Mouse (Mus musculus) small intestine, adult 2 months (tissue): ENCODE results near the gene Fbxo17. TPM values are rescaled to one million over a fixed set of nuclear protein-coding genes. Genes with fewer than 3 reads are reported as not detected.
A peak's percentile ranks its signal among the peaks of the same experiment; 100 is the strongest.
"Not testable (repeated sequence)": the region's sequence is repeated elsewhere in the genome, so short reads cannot be mapped to it uniquely, and the experiment has no call there.

Experiments
- H3K27ac ChIP-seq: fragments of 200-500 bp; 2 replicates; pipeline ENCODE4 v1.5.1; 2012; ENCODE audit warnings: low read depth, low read length, control low read depth, inconsistent platforms; ENCODE audit not compliant: insufficient read depth
- H3K27me3 ChIP-seq: fragments of 200-500 bp; 2 replicates; pipeline ENCODE4 v1.6.1; 2012; ENCODE audit warnings: mild to moderate bottlenecking, moderate library complexity, low read length, inconsistent platforms; ENCODE audit not compliant: control insufficient read depth, insufficient read depth
- H3K36me3 ChIP-seq: fragments of 200-500 bp; 2 replicates; pipeline ENCODE4 v1.6.1; 2012; ENCODE audit warnings: mild to moderate bottlenecking, low read length, control low read depth, inconsistent platforms; ENCODE audit not compliant: control insufficient read depth, insufficient read depth
- H3K4me1 ChIP-seq: fragments of 200-500 bp; 2 replicates; pipeline ENCODE4 v1.6.1; 2012; ENCODE audit warnings: low read length, inconsistent platforms, mixed read lengths; ENCODE audit not compliant: control insufficient read depth, insufficient read depth, insufficient read length
- H3K4me3 ChIP-seq: fragments of 200-500 bp; 2 replicates; pipeline ENCODE4 v1.5.1; 2012; ENCODE audit warnings: low read depth, mild to moderate bottlenecking, control low read depth, inconsistent platforms, low read length, moderate library complexity
- CTCF ChIP-seq: fragments of 200-500 bp; IDR thresholded peaks from 2 replicates; pipeline ENCODE4 v1.5.1; 2012; ENCODE audit warnings: low read depth, mild to moderate bottlenecking, control low read depth, inconsistent platforms, low read length, moderate library complexity, mixed read lengths; ENCODE audit not compliant: insufficient replicate concordance, insufficient read length; ENCODE audit errors: extremely low read depth
- POLR2A ChIP-seq: fragments of 200-500 bp; IDR thresholded peaks from 2 replicates; pipeline ENCODE4 v1.6.1; 2012; ENCODE audit warnings: low read depth, mild to moderate bottlenecking, control low read depth, inconsistent platforms, low read length, moderate library complexity
- WGBS: fragments of 180-500 bp; shearing (Covaris S2); methylation state at CpG from one replicate; pipeline ENCODE4 v1.1.7; 2018; 5-methylcytosine and 5-hydroxymethylcytosine counted together
- polyA plus RNA-seq: library from polyadenylated mRNA; depleted of rRNA; stranded (reverse); fragments of >200 nt; gene quantifications from 2 replicates; pipeline ENCODE4 v1.2.3, GENCODE M21; 2012

Fbxo17 gene
- polyA plus RNA-seq, 1 experiment = 2.0 TPM

DNA sequence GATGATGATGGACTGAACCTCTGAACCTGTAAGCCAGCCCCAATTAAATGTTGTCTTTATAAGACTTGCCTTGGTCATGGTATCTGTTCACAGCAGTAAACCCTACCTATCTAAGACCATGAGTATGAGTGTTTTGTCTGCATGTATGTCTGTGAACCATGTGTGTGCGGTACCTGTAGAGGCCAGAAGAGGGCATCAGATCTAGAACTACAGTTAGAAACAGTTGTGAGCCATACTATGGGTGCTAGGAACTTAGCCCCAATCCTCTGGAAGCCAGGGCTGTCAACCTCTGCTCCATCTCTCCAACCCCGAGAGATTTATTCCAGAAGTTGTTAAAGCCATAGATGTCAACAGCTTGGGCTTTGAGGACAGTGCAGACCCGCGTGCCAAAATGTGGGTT lies 16.3 kb upstream of the Fbxo17 start:
- TF ChIP-seq POLR2A = no peak
- no peak overlapping the region for H3K4me3 ChIP-seq
- WGBS = 94% methylated on average over 4 of the region's 4 CpGs

DNA sequence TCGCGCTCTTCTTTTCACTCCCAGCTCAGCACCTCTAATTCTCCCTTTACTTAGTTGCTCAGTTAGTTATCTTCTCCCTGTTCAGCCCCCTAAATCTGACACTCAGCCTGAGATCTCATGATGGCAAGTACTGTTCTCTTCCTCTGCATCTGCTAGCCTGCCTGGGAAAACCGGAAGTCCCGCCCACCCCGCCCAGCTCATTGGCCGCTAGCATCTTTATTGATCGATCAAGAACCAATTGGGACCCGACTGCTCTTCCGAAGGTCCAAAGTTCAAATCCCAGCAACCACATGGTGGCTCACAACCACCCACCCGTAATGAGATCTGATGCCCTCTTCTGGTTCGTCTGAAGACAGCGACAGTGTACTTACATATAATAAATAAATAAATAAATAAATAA lies 15.3 kb upstream of the Fbxo17 start:
- not testable (repeated sequence) for H3K36me3 ChIP-seq, H3K27me3 ChIP-seq, H3K4me3 ChIP-seq, H3K4me1 ChIP-seq, H3K27ac ChIP-seq
- WGBS = 95% methylated on average over 12 of the region's 12 CpGs

More for the DNA sequence above, 16.3 kb upstream of the Fbxo17 start:
- no peak overlapping the region for H3K27ac ChIP-seq
- H3K27me3 ChIP-seq = no peaks in the 10 kb centered on the region
- H3K36me3 ChIP-seq = no peaks in the 10 kb centered on the region
- H3K4me1 ChIP-seq = no peaks in the 10 kb centered on the region

DNA sequence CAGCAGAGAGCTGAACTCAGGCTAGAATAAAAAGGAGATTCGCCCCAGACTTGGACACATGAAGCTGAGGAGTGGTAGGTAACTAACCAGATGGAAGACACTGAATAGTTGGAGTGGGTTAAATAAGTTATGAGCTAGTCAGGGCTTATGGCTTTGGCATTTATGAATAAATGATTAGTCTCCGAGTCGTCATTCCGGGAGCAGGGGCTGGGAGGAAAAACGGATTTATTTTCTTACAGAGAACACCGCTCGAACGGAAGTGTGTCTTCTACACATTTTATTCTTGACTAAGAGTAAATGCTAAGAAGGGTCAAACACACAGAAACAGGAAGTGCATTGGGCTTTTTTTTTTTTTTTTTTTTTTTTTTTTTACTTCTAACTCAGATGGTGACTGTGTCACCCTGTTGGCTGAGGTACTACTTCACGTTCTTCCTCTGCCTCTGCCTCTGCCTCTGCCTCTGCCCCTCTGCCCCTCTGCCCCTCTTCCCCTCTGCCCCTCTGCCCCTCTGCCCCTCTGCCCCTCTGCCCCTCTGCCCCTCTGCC lies 13.9 kb upstream of the Fbxo17 start:
- Histone ChIP-seq H3K27ac (no peak overlapping the region), H3K36me3 (no peaks in the 10 kb centered on the region), H3K27me3 (no peaks in the 10 kb centered on the region), H3K4me3 (no peak overlapping the region), H3K4me1 (no peaks in the 10 kb centered on the region)
- WGBS = 58% methylated on average over 9 of the region's 9 CpGs
- TF ChIP-seq POLR2A (no peak), CTCF (no peak)

DNA sequence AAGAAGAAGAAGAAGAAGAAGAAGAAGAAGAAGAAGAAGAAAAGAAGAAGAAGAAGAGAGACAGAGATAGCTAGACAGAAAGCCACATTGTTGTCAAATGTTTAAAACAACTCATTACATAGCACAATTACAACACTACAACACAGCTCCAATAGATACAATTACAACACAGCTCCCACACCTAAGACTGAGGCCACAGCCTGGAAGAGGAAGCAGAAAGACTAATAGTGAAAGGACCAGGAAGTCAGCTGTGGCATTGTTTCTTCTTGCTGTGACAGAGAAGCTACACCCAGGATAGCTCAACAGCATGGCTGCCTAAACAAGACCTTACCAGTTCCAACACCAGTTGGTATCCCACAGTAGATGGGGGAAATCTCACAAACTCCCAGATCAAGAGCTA lies 7.2 kb upstream of the Fbxo17 start:
- Histone ChIP-seq H3K36me3 (no peaks in the 10 kb centered on the region), H3K4me1 (no peaks in the 10 kb centered on the region), H3K4me3 (no peak overlapping the region), H3K27ac (no peak overlapping the region), H3K27me3 (no peaks in the 10 kb centered on the region; the same call in 1 of the 2 replicates)
- TF ChIP-seq CTCF (no peak), POLR2A (no peak)

DNA sequence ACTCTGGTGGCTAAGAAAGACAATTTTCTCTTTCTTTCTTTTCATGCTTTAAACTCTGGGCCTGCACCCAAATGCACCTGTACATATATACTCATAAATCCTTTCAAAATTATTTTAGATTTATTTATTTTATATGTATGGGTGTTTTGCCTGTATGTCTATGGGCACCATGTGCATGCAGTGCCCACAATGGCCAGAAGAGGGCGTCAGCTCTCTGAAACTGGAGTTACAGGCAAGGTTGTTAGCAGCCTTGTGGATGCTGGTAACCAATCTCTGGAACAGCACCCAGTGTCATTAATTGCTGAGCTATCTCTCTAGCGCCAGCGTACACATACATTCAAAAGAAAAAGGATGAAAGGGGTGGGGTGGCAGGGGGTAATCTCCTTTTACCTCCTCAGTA lies 5.6 kb upstream of the Fbxo17 start:
- H3K4me3 ChIP-seq = no peak overlapping the region
- no peak for TF ChIP-seq POLR2A
- TF ChIP-seq CTCF = peak; percentile 10; the same call in 1 of the 2 replicates
- no peaks in the 10 kb centered on the region for H3K36me3 ChIP-seq
- peaks cover 2% of the 10 kb centered on the region; the same call in 1 of the 2 replicates for H3K27me3 ChIP-seq
- no peak overlapping the region for H3K27ac ChIP-seq
- H3K4me1 ChIP-seq = no peaks in the 10 kb centered on the region
- 66% methylated on average over 3 of the region's 3 CpGs for WGBS

DNA sequence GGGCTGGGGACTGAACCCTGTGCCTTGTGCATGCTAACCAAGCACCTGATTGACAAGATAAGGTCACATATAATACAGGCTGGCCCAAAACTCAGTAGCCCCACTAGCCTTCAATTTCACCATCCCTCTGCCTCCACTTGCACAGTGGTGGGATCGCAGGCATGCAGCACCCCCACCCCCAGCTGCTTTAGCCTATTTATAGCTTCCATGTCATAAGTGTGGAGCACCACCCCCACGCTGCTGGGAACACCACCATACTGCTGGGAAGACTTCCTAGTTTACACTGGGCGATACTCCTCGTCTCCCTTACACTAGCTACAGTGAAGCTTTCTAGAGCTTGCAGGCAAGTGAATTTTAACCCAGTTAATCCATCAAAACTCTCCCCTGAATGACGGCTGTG lies 1.9 kb upstream of the Fbxo17 start:
- 86% methylated on average over 5 of the region's 5 CpGs for WGBS

DNA sequence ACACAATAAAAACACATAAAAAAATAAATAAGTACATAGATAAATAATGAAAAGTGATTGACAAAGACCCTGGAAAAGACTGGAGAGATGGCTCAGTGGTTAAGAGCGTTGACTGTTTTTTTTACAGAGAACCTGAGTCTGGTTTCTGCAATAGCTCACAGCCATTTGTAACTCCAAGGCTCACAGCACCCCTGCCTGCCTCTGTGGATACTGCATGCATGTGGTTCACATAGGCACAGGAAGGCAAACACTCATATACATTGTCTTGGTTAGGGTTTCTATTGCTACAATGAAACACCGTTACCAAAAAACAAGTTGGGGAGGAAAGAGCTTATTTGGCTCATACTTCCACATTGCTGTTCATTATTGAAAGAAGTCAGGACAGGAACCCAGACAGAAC lies 1.0 kb upstream of the Fbxo17 start:
- WGBS = 95% methylated on average over 2 of the region's 2 CpGs
- H3K4me3 ChIP-seq = no peak overlapping the region
- no peak overlapping the region for H3K27ac ChIP-seq
- TF ChIP-seq POLR2A (no peak), CTCF (no peak)
- peaks cover 11% of the 10 kb centered on the region for H3K27me3 ChIP-seq
- peaks cover 3% of the 10 kb centered on the region; the same call in 1 of the 2 replicates for H3K4me1 ChIP-seq
- no peaks in the 10 kb centered on the region for H3K36me3 ChIP-seq

More for the DNA sequence above, 1.9 kb upstream of the Fbxo17 start:
- no peak overlapping the region for H3K27ac ChIP-seq
- peaks cover 11% of the 10 kb centered on the region for H3K27me3 ChIP-seq
- H3K4me3 ChIP-seq = no peak overlapping the region
- no peak for TF ChIP-seq POLR2A
- no peak for TF ChIP-seq CTCF
- H3K4me1 ChIP-seq = peaks cover 3% of the 10 kb centered on the region; the same call in 1 of the 2 replicates
- H3K36me3 ChIP-seq = no peaks in the 10 kb centered on the region

DNA sequence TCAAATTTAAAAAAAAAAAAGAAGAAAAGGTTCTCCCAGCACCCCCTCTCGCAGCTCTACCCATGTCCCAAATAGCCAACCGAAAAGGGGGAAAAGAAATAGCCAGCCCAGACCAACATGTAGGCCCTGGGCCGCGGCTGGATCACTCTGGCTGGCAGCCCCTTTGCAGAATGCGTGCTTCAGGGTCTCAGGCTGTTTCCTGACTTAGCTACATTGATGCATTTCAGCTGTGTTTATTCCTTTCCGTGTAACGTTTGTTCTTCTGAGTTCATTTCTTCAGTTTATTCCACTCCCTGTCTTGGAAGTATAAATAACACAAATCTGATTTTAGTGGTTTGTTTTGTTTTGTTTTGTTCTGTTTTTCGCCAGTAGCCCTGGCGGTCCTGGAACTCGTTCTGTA lies 1.1 kb downstream of the Fbxo17 start:
- Histone ChIP-seq H3K27me3 (peaks cover 11% of the 10 kb centered on the region), H3K4me1 (peaks cover 3% of the 10 kb centered on the region; the same call in 1 of the 2 replicates), H3K27ac (no peak overlapping the region), H3K36me3 (no peaks in the 10 kb centered on the region), H3K4me3 (no peak overlapping the region)
- no peak for TF ChIP-seq CTCF
- no peak for TF ChIP-seq POLR2A
- WGBS = 84% methylated on average over 10 of the region's 10 CpGs
